Mouse (Mus musculus): ENCODE results near the gene Smox. TPM values are rescaled to one million over a fixed set of nuclear protein-coding genes. Genes with fewer than 3 reads are reported as not detected.

The Smox gene
- polyA plus RNA-seq, 1 experiment from 2014 or later = 46.9 TPM

- peak overlapping the region; percentile 47 for H3K4me3 ChIP-seq
- no peak overlapping the region for H3K27ac ChIP-seq (replicated peaks)
- under 1% methylated on average over 30 of the region's 30 CpGs for WGBS
- peaks cover 80% of the 10 kb centered on the region for H3K27me3 ChIP-seq
- H3K9me3 ChIP-seq = no peaks in the 10 kb centered on the region
- H3K36me3 ChIP-seq = no peaks in the 10 kb centered on the region
- H3K4me1 ChIP-seq (replicated peaks) = peaks cover 23% of the 10 kb centered on the region
- peak overlapping the region; percentile 62 for H3K9ac ChIP-seq
- peak; percentile 76 for ATAC-seq (ENCODE audit: low read depth)
- H3K4me2 ChIP-seq = peak overlapping the region; percentile 77
These were observed 71.4 kb downstream of the Smox start for GRCm38 (mm10) chr2:131562586-131563122.

Other genes starting within 250 kb of the Smox start
- 30.5 and 35.6 TPM in 2 replicates for gene Pank2, start 229.0 kb upstream of the Smox start, polyA plus RNA-seq (2015; fragmentation: Nextera tagmentation; extraction: Ambion mirVana)
- 17.5 and 18.6 TPM in 2 replicates for gene Rnf24, start 138.6 kb upstream of the Smox start, polyA plus RNA-seq (2015; fragmentation: Nextera tagmentation; extraction: Ambion mirVana)
- gene Adra1d, start 70.8 kb downstream of the Smox start, polyA plus RNA-seq (2015; fragmentation: Nextera tagmentation; extraction: Ambion mirVana) = 0.21 and 0.27 TPM in 2 replicates

Measured in neural tube, embryonic 13.5 days (tissue).